ENCODE assay signal across 12 mouse cellular contexts in genomic region chr15:100775189-100776166, GRCm38 (mm10). TPM values are rescaled to one million over a fixed set of nuclear protein-coding genes. Genes with fewer than 3 reads are reported as not detected.
A peak's percentile ranks its signal among the peaks of the same experiment; 100 is the strongest.
DNase-seq lines count a peak whose midpoint lies in the region; ATAC-seq and TF ChIP-seq lines count a peak whose summit lies in the region.
"Had no signal": no experiment of that assay in that cellular context is flagged by ENCODE, and none has a peak within 500 bp of the region (broad histone marks: within the 10 kb centered on the region; RNA-seq: fewer than 3 reads in every experiment).

No protein-coding gene starts in this region.

- H3K9me3 ChIP-seq in embryonic facial prominence, embryonic 13.5 days = no peaks in the 10 kb centered on the region
- H3K9me3 ChIP-seq: hindbrain, embryonic 15.5 days; liver, embryonic 12.5 days had no signal

- no peaks in the 10 kb centered on the region for H3K36me3 ChIP-seq in embryonic facial prominence, embryonic 13.5 days
- H3K36me3 ChIP-seq: hindbrain, embryonic 15.5 days; liver, embryonic 12.5 days had no signal

- WGBS in embryonic facial prominence, embryonic 13.5 days = 32% methylated on average over 19 of the region's 19 CpGs

- H3K9ac ChIP-seq in embryonic facial prominence, embryonic 13.5 days = no peak overlapping the region
- H3K9ac ChIP-seq: hindbrain, embryonic 15.5 days; liver, embryonic 12.5 days had no signal

- no peaks in the 10 kb centered on the region for H3K27me3 ChIP-seq in embryonic facial prominence, embryonic 13.5 days
- H3K27me3 ChIP-seq: hindbrain, embryonic 15.5 days had no signal

- H3K4me1 ChIP-seq in embryonic facial prominence, embryonic 13.5 days = peaks cover 16% of the 10 kb centered on the region
- H3K4me1 ChIP-seq: liver, embryonic 12.5 days had no signal

- no peak overlapping the region for H3K4me3 ChIP-seq in left cerebral cortex, adult 2 months
- H3K4me3 ChIP-seq in embryonic facial prominence, embryonic 13.5 days = no peak overlapping the region
- H3K4me3 ChIP-seq: hindbrain, embryonic 15.5 days; liver, embryonic 12.5 days had no signal

- no peak overlapping the region for H3K4me2 ChIP-seq in embryonic facial prominence, embryonic 13.5 days
- H3K4me2 ChIP-seq: hindbrain, embryonic 15.5 days; liver, embryonic 12.5 days had no signal

- no peak for ATAC-seq in embryonic facial prominence, embryonic 13.5 days (ENCODE audit: insufficient number of reproducible peaks, insufficient read depth, low FRiP score, low TSS enrichment, low read depth)
- ATAC-seq: CD4-positive, CD25-positive, alpha-beta regulatory T cell, adult 4 months; liver, embryonic 12.5 days had no signal

- no peak for TF ChIP-seq CTCF in left cerebral cortex, adult 2 months (IDR thresholded peaks at IDR 0.05)

- no peak for DNase-seq in left cerebral cortex, adult 2 months (ENCODE audit: extremely low spot score in 1 of 2, low spot score in 2 of 2)
- DNase-seq in left cerebral cortex, adult 18-20 months (ENCODE audit: low spot score in 2 of 2) = no peak
- DNase-seq in Muller cell, postnatal 12 days (ENCODE audit: inconsistent ontology term) = peak; percentile 87
- peak; percentile 59 for DNase-seq in retina, postnatal 1 day
- DNase-seq in urinary bladder, adult 18-20 months (ENCODE audit: low spot score in 2 of 2) = no peak
- no peak for DNase-seq in heart, adult 11 months
- DNase-seq: cerebellum, adult 9-10 months; lung, postnatal 36 days had no signal

- H3K27ac ChIP-seq in left cerebral cortex, adult 2 months = peak overlapping the region; percentile 36; the same call in 1 of the 2 replicates
- peak overlapping the region; percentile 22; the same call in 1 of the 2 replicates for H3K27ac ChIP-seq in embryonic facial prominence, embryonic 13.5 days
- H3K27ac ChIP-seq: hindbrain, embryonic 15.5 days; liver, embryonic 12.5 days had no signal

- intact Hi-C loops in left cerebral cortex, adult 2 months (cut with DNase I) = no loop called here

RNA-seq across cellular contexts. Expression of gene Slc4a8, which starts 13.9 kb away (rescaled TPM):
- 10 to 100 TPM; 78.4 to 79.0 TPM for total RNA-seq in left cerebral cortex, adult 2 months (2021)
- 10 to 100 TPM; 67.6 to 73.7 TPM for total RNA-seq in left cerebral cortex, adult 18-20 months (2021)
- 5.0 and 6.3 TPM in 2 replicates for polyA plus RNA-seq in embryonic facial prominence, embryonic 13.5 days (2015; fragmentation: Nextera tagmentation; extraction: Ambion mirVana)

RNA-seq across cellular contexts. Expression of gene Galnt6, which starts 46.3 kb away (rescaled TPM):
- 1 to 10 TPM; 4.8 to 4.9 TPM for total RNA-seq in left cerebral cortex, adult 2 months (2021)
- total RNA-seq in left cerebral cortex, adult 18-20 months (2021) = 1 to 10 TPM; 5.7 to 6.7 TPM
- 1.1 and 1.3 TPM in 2 replicates for polyA plus RNA-seq in embryonic facial prominence, embryonic 13.5 days (2015; fragmentation: Nextera tagmentation; extraction: Ambion mirVana)

Comparison
In these comparisons a context has a peak if more than half of its experiments do, and no peak if none do; other contexts are left out.
1. DNase-seq: peak in Muller cell, postnatal 12 days (single experiment) and retina, postnatal 1 day (single experiment); none in left cerebral cortex, adult 2 months (0 of 2), left cerebral cortex, adult 18-20 months (0 of 2), urinary bladder, adult 18-20 months (0 of 2) and heart, adult 11 months (single experiment).